ENCODE assay signal across 24 mouse cellular contexts in genomic region chr2:126380300-126380699, GRCm38 (mm10).
A peak's percentile ranks its signal among the peaks of the same experiment; 100 is the strongest.
DNase-seq lines count a peak whose midpoint lies in the region; ATAC-seq and TF ChIP-seq lines count a peak whose summit lies in the region.
"Had no signal": no experiment of that assay in that cellular context is flagged by ENCODE, and none has a peak within 500 bp of the region (broad histone marks: within the 10 kb centered on the region; RNA-seq: fewer than 3 reads in every experiment).

No protein-coding gene starts in this region.

- H3K27ac ChIP-seq in limb, embryonic 13.5 days: no peak overlapping the region
- no peak overlapping the region for H3K27ac ChIP-seq in limb, embryonic 10.5 days
- no peak overlapping the region for H3K27ac ChIP-seq in embryonic facial prominence, embryonic 15.5 days (replicated peaks)
- H3K27ac ChIP-seq in limb, embryonic 14.5 days (replicated peaks; ENCODE audit: low read depth, low read length): no peak overlapping the region
- H3K27ac ChIP-seq: embryonic facial prominence, embryonic 13.5 days; forebrain, embryonic 12.5 days; forebrain, embryonic 15.5 days; heart, embryonic 15.5 days; hindbrain, embryonic 10.5 days; hindbrain, embryonic 13.5 days; intestine, embryonic 15.5 days had no signal

- no peak overlapping the region for H3K4me2 ChIP-seq in limb, embryonic 13.5 days (replicated peaks)
- no peak overlapping the region for H3K4me2 ChIP-seq in embryonic facial prominence, embryonic 15.5 days (replicated peaks)
- no peak overlapping the region for H3K4me2 ChIP-seq in limb, embryonic 14.5 days (replicated peaks; ENCODE audit: low read depth, low read length, severe bottlenecking)
- H3K4me2 ChIP-seq: embryonic facial prominence, embryonic 13.5 days; forebrain, embryonic 12.5 days; forebrain, embryonic 15.5 days; heart, embryonic 12.5 days; heart, embryonic 15.5 days; hindbrain, embryonic 13.5 days; intestine, embryonic 15.5 days had no signal

- WGBS in limb, embryonic 13.5 days: 56% methylated on average over 5 of the region's 5 CpGs
- WGBS in limb, embryonic 10.5 days: 91% methylated on average over 5 of the region's 5 CpGs
- 54% methylated on average over 5 of the region's 5 CpGs for WGBS in embryonic facial prominence, embryonic 15.5 days
- WGBS in limb, embryonic 14.5 days: 54% methylated on average over 5 of the region's 5 CpGs

- H3K27me3 ChIP-seq in limb, embryonic 13.5 days: no peaks in the 10 kb centered on the region
- no peaks in the 10 kb centered on the region for H3K27me3 ChIP-seq in limb, embryonic 10.5 days (ENCODE audit: low read depth, poor library complexity, severe bottlenecking)
- H3K27me3 ChIP-seq in embryonic facial prominence, embryonic 15.5 days: no peaks in the 10 kb centered on the region
- H3K27me3 ChIP-seq in limb, embryonic 14.5 days (ENCODE audit: control insufficient read depth, insufficient read depth, low read length): no peaks in the 10 kb centered on the region
- H3K27me3 ChIP-seq: embryonic facial prominence, embryonic 13.5 days; forebrain, embryonic 12.5 days; forebrain, embryonic 15.5 days; heart, embryonic 12.5 days; heart, embryonic 15.5 days; hindbrain, embryonic 13.5 days; intestine, embryonic 15.5 days had no signal

- H3K9ac ChIP-seq in limb, embryonic 13.5 days: no peak overlapping the region
- H3K9ac ChIP-seq in embryonic facial prominence, embryonic 15.5 days: no peak overlapping the region
- no peak overlapping the region for H3K9ac ChIP-seq in limb, embryonic 14.5 days (ENCODE audit: low read depth, low read length, severe bottlenecking)
- H3K9ac ChIP-seq: embryonic facial prominence, embryonic 13.5 days; forebrain, embryonic 12.5 days; forebrain, embryonic 15.5 days; heart, embryonic 12.5 days; heart, embryonic 15.5 days; hindbrain, embryonic 13.5 days; intestine, embryonic 15.5 days had no signal

- H3K4me1 ChIP-seq in limb, embryonic 13.5 days: no peaks in the 10 kb centered on the region
- no peaks in the 10 kb centered on the region for H3K4me1 ChIP-seq in limb, embryonic 10.5 days
- peaks cover 5% of the 10 kb centered on the region for H3K4me1 ChIP-seq in embryonic facial prominence, embryonic 15.5 days
- no peaks in the 10 kb centered on the region for H3K4me1 ChIP-seq in limb, embryonic 14.5 days (ENCODE audit: control insufficient read depth, insufficient read depth, low read length)
- H3K4me1 ChIP-seq: forebrain, embryonic 12.5 days; forebrain, embryonic 15.5 days; heart, embryonic 12.5 days; heart, embryonic 15.5 days; hindbrain, embryonic 10.5 days; hindbrain, embryonic 13.5 days; intestine, embryonic 15.5 days had no signal

- DNase-seq in limb, embryonic 10.5 days (ENCODE audit: low spot score): no peak
- peak; percentile 67 for DNase-seq in limb, embryonic 14.5 days (ENCODE audit: low spot score)
- DNase-seq in adrenal gland, adult (ENCODE audit: inconsistent age in 2 of 2, low spot score in 1 of 2): no peak
- DNase-seq in right cerebral cortex, postnatal 14 days: no peak
- DNase-seq: adrenal gland, adult 8-10 months; adrenal gland, postnatal 25 days; cerebellum, adult 11-12 months; cerebellum, adult 8-10 months; cerebellum, postnatal 10 days; gastrocnemius, postnatal 36 days; heart, postnatal 10 days; heart, postnatal 36 days had no signal

- peak; percentile 40; the same call in 1 of the 2 replicates for ATAC-seq in limb, embryonic 13.5 days (ENCODE audit: low FRiP score, low read depth)
- peak; percentile 65 for ATAC-seq in embryonic facial prominence, embryonic 15.5 days (ENCODE audit: insufficient number of reproducible peaks, low FRiP score, low TSS enrichment, low read depth)
- ATAC-seq in limb, embryonic 14.5 days (ENCODE audit: low FRiP score, low read depth): peak; percentile 67
- ATAC-seq: CD4-positive, CD25-positive, alpha-beta regulatory T cell, adult 4 months; forebrain, embryonic 15.5 days; hindbrain, embryonic 16.5 days; intestine, embryonic 15.5 days had no signal

- H3K9me3 ChIP-seq in limb, embryonic 13.5 days: no peaks in the 10 kb centered on the region
- no peaks in the 10 kb centered on the region for H3K9me3 ChIP-seq in limb, embryonic 10.5 days (replicated peaks)
- no peaks in the 10 kb centered on the region for H3K9me3 ChIP-seq in embryonic facial prominence, embryonic 15.5 days (replicated peaks)
- H3K9me3 ChIP-seq in limb, embryonic 14.5 days (ENCODE audit: control insufficient read depth, low read length): no peaks in the 10 kb centered on the region
- H3K9me3 ChIP-seq: embryonic facial prominence, embryonic 13.5 days; forebrain, embryonic 12.5 days; forebrain, embryonic 15.5 days; heart, embryonic 12.5 days; heart, embryonic 15.5 days; hindbrain, embryonic 10.5 days; hindbrain, embryonic 13.5 days; intestine, embryonic 15.5 days had no signal

- no peak overlapping the region for H3K4me3 ChIP-seq in limb, embryonic 13.5 days
- no peak overlapping the region for H3K4me3 ChIP-seq in limb, embryonic 10.5 days
- H3K4me3 ChIP-seq in embryonic facial prominence, embryonic 15.5 days (replicated peaks): no peak overlapping the region
- no peak overlapping the region for H3K4me3 ChIP-seq in limb, embryonic 14.5 days (replicated peaks; ENCODE audit: low read length)
- H3K4me3 ChIP-seq: embryonic facial prominence, embryonic 13.5 days; forebrain, embryonic 12.5 days; forebrain, embryonic 15.5 days; heart, embryonic 12.5 days; heart, embryonic 15.5 days; hindbrain, embryonic 10.5 days; hindbrain, embryonic 13.5 days; intestine, embryonic 15.5 days had no signal

- TF ChIP-seq POLR2A in limb, embryonic 14.5 days (IDR thresholded peaks at IDR 0.05; ENCODE audit: borderline replicate concordance, extremely low read depth, insufficient read depth, insufficient read length): no peak

- H3K36me3 ChIP-seq in limb, embryonic 13.5 days: no peaks in the 10 kb centered on the region
- H3K36me3 ChIP-seq in limb, embryonic 10.5 days: no peaks in the 10 kb centered on the region
- no peaks in the 10 kb centered on the region for H3K36me3 ChIP-seq in embryonic facial prominence, embryonic 15.5 days
- no peaks in the 10 kb centered on the region for H3K36me3 ChIP-seq in limb, embryonic 14.5 days (ENCODE audit: control insufficient read depth, insufficient read depth, low read length)
- H3K36me3 ChIP-seq: embryonic facial prominence, embryonic 13.5 days; forebrain, embryonic 12.5 days; forebrain, embryonic 15.5 days; heart, embryonic 12.5 days; heart, embryonic 15.5 days; hindbrain, embryonic 10.5 days; hindbrain, embryonic 13.5 days; intestine, embryonic 15.5 days had no signal
